Comparison of ENCODE assay signal across 22 mouse cellular contexts in the genomic region with DNA sequence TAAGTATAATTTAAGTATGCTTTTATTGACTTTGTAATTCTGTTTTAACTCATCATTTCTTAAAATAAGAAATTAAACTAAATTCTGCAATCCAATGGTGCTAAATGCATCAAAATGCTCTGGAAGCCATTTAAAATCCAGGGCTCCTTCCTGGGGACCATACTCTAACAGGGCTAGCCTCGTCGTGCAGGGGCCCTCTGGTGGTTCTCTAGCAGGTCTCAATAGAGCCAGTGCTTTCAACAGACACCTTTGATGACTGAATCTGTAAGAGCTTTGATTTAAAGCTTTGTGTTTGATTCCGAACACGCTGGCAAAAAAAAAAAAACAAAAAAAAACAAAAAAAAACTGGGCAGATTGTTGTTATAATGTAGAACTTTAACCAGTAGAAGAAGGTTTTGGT.
"Had no signal": no experiment of that assay in that cellular context is flagged by ENCODE, and none has a peak within 500 bp of the region (broad histone marks: within the 10 kb centered on the region; RNA-seq: fewer than 3 reads in every experiment).

No protein-coding gene starts in this region.

- H3K36me3 ChIP-seq: limb, embryonic 10.5 days; limb, embryonic 13.5 days; liver, embryonic 12.5 days; liver, embryonic 15.5 days; lung, embryonic 15.5 days; midbrain, embryonic 10.5 days; midbrain, embryonic 13.5 days; neural tube, embryonic 12.5 days; neural tube, embryonic 15.5 days; stomach, embryonic 15.5 days had no signal

- H3K9me3 ChIP-seq: limb, embryonic 10.5 days; limb, embryonic 13.5 days; liver, embryonic 12.5 days; liver, embryonic 15.5 days; lung, embryonic 15.5 days; megakaryocyte, embryonic 14.5 days; midbrain, embryonic 10.5 days; midbrain, embryonic 13.5 days; neural tube, embryonic 12.5 days; neural tube, embryonic 15.5 days; stomach, embryonic 15.5 days had no signal

- H3K4me2 ChIP-seq: limb, embryonic 13.5 days; liver, embryonic 12.5 days; liver, embryonic 15.5 days; lung, embryonic 15.5 days; midbrain, embryonic 13.5 days; neural tube, embryonic 12.5 days; neural tube, embryonic 15.5 days; stomach, embryonic 15.5 days had no signal

- H3K27ac ChIP-seq: limb, embryonic 10.5 days; limb, embryonic 13.5 days; liver, embryonic 12.5 days; liver, embryonic 15.5 days; lung, embryonic 15.5 days; midbrain, embryonic 10.5 days; midbrain, embryonic 13.5 days; neural tube, embryonic 12.5 days; neural tube, embryonic 15.5 days; stomach, embryonic 15.5 days had no signal

- DNase-seq: kidney, adult 9 months; kidney, postnatal 14 days; kidney, postnatal 4 days; layer of hippocampus, adult 9-11 months; liver; lung, adult 18-20 months; lung, postnatal 10 days; lung, postnatal 36 days; retina, postnatal 1 day; right cerebral cortex, postnatal 25 days; spleen, adult 18-20 months had no signal

- H3K4me1 ChIP-seq: liver, embryonic 12.5 days; midbrain, embryonic 10.5 days; midbrain, embryonic 13.5 days; neural tube, embryonic 12.5 days; stomach, embryonic 15.5 days had no signal

- H3K4me3 ChIP-seq: limb, embryonic 10.5 days; limb, embryonic 13.5 days; liver, embryonic 12.5 days; liver, embryonic 15.5 days; lung, embryonic 15.5 days; midbrain, embryonic 10.5 days; midbrain, embryonic 13.5 days; neural tube, embryonic 12.5 days; neural tube, embryonic 15.5 days; stomach, embryonic 15.5 days had no signal

- ATAC-seq: liver, embryonic 12.5 days; midbrain, embryonic 13.5 days had no signal

- H3K9ac ChIP-seq: limb, embryonic 13.5 days; liver, embryonic 12.5 days; liver, embryonic 15.5 days; lung, embryonic 15.5 days; midbrain, embryonic 13.5 days; neural tube, embryonic 12.5 days; neural tube, embryonic 15.5 days; stomach, embryonic 15.5 days had no signal

- H3K27me3 ChIP-seq: limb, embryonic 13.5 days; liver, embryonic 12.5 days; liver, embryonic 15.5 days; lung, embryonic 15.5 days; megakaryocyte, embryonic 14.5 days; midbrain, embryonic 13.5 days; neural tube, embryonic 12.5 days; neural tube, embryonic 15.5 days; stomach, embryonic 15.5 days had no signal
